Mouse (Mus musculus) adrenal gland, adult 8-10 months (tissue): Measurements from ENCODE around the gene 1700069L16Rik. TPM values are rescaled to one million over a fixed set of nuclear protein-coding genes. Genes with fewer than 3 reads are reported as not detected.

Source experiments
- DNase-seq: peaks from one replicate; pipeline ENCODE4 v3.0.0; 2022
- total RNA-seq, 4 experiments: library from RNA; stranded (reverse); gene quantifications; 2 replicates each; pipeline ENCODE4 v1.2.4; 2022

1700069L16Rik gene
- total RNA-seq, 4 experiments from 2014 or later = not detected

- no peak for DNase-seq
Observed at GRCm38 (mm10) chr5:113732182-113732581, 7.6 kb upstream of the 1700069L16Rik start.

GRCm38 (mm10) chr5:113731174-113731573 is 6.6 kb upstream of the 1700069L16Rik start:
- no peak for DNase-seq

DNA sequence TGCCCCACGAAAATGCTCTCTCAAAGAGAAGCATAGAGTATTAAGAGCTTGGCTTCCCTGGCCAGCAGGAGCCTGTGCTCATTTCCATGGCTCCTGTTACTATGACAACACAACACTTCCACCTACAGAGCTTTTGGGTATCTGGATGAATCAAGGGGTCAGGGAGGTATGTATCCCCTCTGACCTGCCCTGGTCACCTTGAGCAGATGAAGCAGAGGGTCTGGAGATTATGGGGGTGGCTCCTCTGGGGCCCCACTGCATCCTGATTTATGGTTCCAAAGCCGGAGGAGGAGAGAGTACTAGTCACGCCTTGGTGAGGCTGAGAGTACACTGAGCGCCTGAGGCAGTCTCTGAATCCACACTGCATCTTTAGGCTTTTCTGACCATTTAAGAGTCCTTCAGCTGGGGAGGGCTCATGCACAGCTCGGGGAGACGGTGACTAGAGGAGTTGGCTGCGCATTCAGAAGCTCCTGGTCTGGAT is 6.1 kb upstream of the 1700069L16Rik start:
- DNase-seq = no peak

GRCm38 (mm10) chr5:113728691-113729090 is 4.1 kb upstream of the 1700069L16Rik start:
- no peak for DNase-seq

GRCm38 (mm10) chr5:113728011-113728410 is 3.4 kb upstream of the 1700069L16Rik start:
- no peak for DNase-seq

- DNase-seq = no peak
Observed at GRCm38 (mm10) chr5:113727238-113727637, 2.7 kb upstream of the 1700069L16Rik start.

GRCm38 (mm10) chr5:113726618-113727017 is 2.0 kb upstream of the 1700069L16Rik start:
- no peak for DNase-seq

GRCm38 (mm10) chr5:113725417-113725816 is 845 bp upstream of the 1700069L16Rik start:
- DNase-seq = no peak

- DNase-seq = no peak
Observed at GRCm38 (mm10) chr5:113723567-113724237, 870 bp downstream of the 1700069L16Rik start.

GRCm38 (mm10) chr5:113722224-113723013 is 2.2 kb downstream of the 1700069L16Rik start:
- no peak for DNase-seq

DNA sequence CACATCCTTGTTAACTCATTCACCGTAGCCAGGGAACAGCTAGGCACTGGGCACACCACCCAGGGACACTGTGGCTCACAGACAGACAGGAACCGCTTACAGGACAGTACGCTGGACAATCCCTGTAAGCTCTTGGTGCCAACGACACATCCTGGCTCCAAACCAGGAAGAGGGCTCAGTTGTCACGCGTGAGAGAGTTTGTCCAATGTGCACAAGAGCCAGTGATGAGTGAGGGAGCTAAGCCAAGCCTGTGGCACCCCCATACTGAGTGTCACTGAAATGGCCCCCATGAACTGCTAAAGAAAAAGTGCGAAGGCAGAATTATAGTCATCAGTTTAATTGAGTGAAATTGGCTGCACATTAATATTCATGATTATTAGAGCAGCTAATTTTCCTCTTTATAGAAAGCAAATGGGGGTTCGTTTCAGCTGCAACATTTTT is 5.3 kb downstream of the 1700069L16Rik start:
- DNase-seq = no peak

DNA sequence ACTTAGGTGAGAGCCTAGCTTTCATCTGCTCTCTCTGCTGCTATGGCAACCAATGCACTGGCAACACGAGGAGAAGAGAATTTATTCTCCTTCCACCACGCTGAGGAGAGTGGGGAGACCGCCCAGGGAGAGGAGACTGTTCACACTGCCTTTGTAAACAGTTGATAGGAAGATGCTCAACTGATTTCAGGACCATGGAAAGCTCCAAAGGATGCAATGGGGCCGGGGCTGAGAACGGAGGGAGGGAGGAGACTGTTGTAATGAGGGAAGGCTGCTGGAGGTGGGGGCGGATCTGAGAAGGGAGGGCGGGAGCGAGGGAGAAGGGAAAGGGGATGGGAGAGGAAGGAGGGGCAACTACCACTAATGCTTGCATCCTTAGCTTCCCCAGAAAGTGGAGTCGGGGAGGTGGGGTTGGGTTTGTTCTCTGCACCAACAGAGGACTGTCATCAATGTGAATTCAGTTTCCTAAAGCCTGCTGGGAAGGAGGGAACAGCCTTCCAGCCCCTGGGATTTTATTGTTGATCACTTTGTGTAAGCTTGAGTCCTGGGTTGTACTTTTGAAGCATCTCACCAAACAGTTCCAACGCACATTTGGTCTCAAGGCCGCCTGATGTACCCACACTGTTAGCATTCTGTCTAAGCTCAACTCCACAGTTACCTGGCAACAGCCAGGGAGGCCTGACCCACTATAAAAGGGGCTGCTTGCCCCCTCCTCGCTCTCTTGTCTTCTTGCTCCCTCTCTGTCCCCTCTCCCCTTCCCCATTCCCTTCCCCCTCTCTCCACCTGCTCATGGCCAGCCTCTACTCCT is 7.8 kb downstream of the 1700069L16Rik start:
- no peak for DNase-seq

- no peak for DNase-seq
Observed at GRCm38 (mm10) chr5:113712861-113713260, 11.7 kb downstream of the 1700069L16Rik start.

GRCm38 (mm10) chr5:113703803-113704585 is 20.6 kb downstream of the 1700069L16Rik start:
- DNase-seq = no peak

DNA sequence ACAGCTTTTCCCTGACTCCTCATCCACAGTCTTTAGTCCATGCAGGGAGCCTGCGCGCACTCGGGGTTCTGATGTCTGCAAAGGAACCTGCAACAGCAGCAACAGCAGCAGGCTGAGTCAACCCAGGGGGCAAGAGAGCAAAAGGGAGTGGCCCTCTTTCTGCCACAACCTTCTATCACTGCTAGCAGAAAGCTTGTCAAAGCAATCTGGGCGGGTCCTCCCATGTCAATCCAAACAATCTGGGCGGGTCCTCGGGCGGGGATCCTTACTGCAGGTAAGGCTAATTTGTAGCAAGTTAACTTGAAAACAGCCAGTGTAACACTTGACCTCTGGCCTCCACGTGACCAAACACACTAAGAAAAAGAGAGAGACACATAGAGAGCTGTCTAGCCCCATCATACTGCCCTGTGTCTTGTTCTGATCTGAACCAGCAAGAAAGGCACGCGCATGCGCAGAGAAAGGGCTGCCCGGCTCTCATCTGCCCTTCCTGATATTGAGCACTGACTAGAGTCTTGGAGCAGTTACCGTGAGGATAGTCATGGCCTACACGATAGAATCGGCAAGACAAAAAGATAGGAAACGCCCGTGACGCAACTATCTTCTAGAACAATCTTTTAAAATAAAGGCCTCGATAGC is 24.1 kb downstream of the 1700069L16Rik start:
- DNase-seq = no peak

DNA sequence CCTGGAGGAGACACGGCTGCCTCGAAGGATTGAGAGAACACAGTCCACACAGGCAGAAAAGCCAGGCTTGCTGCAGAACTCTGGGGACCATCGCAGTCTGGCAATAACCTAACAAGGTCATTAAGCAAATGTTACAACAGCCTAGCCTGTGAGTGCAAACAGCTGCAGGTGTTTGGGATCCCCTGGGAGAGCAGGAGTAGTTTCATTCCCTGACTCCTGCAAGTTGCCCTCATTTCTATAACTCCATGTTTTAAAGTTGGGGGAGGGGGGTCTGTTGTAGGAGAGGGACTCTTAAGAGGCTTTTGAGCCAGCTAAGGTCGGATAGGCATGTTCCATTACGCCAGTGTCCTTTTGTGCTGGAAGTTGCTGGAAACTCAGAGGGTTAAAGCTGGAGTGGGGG is 30.2 kb downstream of the 1700069L16Rik start:
- DNase-seq = no peak

GRCm38 (mm10) chr5:113694000-113694399 is 30.6 kb downstream of the 1700069L16Rik start:
- no peak for DNase-seq

GRCm38 (mm10) chr5:113693196-113693755 is 31.3 kb downstream of the 1700069L16Rik start:
- DNase-seq = no peak

DNA sequence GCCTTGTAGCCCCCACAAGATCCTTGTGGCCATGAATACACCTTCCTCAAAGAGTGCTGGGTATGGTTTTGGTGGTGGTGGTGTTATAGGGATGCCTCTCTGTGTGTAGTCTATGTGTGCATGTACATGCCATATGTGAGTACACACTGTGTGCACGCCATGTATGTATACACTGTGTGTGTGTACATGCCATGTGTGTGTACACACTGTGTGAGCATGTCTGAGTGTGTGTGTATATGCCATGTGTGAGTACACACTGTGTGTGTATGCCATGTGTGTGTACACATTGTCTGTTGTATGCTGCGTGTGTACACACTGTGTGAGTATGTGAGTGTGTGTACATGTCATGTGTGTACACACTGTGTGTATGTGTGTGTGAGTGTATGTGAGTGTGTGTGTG is 33.7 kb downstream of the 1700069L16Rik start:
- DNase-seq = no peak

- no peak for DNase-seq
Observed at GRCm38 (mm10) chr5:113690069-113690548, 34.5 kb downstream of the 1700069L16Rik start.

GRCm38 (mm10) chr5:113687514-113687913 is 37.1 kb downstream of the 1700069L16Rik start:
- DNase-seq = no peak
